Mouse (Mus musculus): ENCODE data around the gene Abca13.

- no peak for TF ChIP-seq POLR2A (IDR thresholded peaks at IDR 0.05; ENCODE audit: control insufficient read depth, low read depth, low read length)
- no peak for TF ChIP-seq CTCF (IDR thresholded peaks at IDR 0.05; ENCODE audit: control insufficient read depth, insufficient read depth, insufficient replicate concordance, low read depth, low read length)
Measured at GRCm38 (mm10) chr11:9731300-9731699, 539.6 kb downstream of the Abca13 start.

All from testis, adult 2 months (tissue).